Mouse (Mus musculus) spleen, postnatal 14 days (tissue): ENCODE measurements around the gene Ksr1.

Experiments
- DNase-seq, 2 experiments: peaks; one replicate each; pipeline ENCODE4 v3.0.0; 2021 to 2022; ENCODE audit warnings: low spot score in 2 of 2

Gene Ksr1

DNA sequence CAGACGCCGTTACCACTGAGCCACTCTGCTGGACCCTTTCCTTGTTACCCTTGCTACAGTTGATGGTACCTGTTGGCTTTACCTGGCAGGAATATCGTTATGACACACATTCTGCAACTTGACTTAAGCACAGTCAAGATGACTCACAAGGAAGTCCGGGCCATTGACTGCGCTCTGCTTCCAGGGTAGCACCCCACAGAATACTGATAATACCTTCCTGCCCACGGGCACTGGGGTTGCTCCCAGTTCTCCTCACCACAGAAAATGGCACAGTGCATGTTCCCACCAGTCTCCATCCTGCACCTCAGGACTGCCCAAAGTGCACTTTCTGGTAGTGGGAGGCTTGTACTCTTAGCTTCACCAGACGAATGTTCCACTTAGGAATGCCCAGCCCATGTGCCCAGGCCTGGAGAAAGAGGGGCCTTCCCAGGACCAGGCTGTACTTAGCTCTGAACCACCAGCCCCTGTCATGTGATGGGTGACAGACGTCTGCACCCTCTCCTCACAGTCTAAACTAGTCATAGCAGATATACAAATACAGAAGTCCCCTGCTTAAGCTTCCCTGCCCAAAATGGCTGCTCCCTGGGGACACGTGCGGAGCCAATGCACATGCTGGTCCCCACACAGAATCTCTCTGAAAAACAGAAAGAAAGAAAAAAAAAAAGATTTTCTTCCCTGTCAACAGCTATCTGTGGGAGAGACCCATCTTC, 52.1 kb downstream of the Ksr1 start:
- no peak for DNase-seq

DNA sequence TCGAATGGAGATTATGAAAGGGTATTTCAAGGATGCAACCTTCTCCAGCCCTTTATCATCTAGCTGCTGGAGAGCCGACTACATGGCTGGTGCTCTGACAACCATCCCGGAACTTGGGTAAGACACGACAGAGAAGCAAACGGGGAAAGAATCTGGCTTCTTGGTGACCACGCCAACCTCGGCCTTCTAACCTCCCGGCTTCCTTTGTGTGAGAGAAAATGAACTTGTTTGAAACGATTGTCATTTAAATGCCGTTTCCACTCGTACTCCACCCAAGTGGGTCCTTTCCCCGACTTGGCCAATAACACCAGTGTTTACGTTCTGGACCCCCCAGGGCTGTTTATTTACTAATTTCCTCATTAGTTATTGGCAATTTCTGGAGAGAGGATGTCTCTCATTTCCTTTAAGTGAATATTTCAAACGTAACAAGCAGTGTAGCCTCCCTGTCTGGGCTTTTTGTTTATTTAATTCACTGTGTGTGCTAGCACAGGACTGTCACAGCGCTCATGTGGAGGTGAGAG, 52.8 kb downstream of the Ksr1 start:
- DNase-seq, result no peak

DNA sequence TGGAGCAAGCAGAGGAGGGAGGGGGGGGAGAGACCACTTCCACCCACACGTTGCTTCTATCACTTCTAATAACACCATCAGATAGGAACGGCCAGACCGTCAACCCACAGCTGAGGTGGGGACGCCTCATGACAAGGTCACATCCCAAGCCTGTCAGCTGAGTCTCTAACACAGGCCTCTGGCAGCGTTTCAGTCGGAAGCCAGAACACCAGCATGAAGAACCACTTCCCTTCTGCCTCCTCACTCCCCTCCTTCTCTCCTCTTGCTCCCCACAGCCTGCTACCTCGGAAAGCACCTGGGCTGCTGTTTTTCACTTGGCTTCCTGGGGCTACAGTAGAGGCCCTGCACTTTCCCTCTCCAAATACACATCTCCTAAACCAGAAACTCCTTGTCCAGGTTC, 53.4 kb downstream of the Ksr1 start:
- DNase-seq, result no peak

DNA sequence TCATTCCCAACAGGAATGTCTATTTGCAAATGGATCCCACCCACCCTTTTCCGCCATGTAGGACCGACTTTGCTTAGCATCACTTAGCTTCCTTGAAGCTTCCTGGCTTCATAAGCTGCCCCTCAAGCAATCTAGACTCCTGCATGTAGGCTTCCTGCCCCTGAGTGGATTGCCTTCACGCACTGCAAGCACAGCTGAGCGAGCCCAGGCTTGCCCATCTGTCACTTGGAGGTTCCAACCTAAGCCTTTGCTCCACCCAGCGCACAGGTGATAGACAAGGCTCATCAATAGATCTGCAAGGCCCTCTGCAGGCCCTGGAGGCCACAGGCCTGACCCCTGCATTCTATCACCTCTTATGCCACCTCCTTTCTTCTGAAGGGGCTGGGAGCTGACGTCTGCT, 54.0 kb downstream of the Ksr1 start:
- no peak for DNase-seq

DNA sequence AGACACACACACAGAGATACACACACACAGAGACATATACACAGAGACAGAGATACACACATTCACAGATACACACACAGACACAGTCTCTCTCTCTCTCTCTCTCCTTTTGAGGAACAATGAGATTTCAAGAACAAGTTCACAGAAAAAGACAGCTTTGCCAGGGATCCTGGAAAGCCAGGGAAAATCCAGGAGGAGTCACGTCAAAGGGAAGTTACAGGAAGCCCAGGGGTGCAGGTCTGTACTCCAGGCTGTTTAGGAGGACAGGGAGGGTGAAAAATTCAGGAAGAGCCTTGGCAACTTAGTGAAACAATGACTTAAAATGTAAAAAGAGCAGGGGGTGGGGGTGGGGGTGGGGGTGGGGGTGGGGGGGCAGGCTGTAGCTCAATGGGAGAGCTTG, 56.5 kb downstream of the Ksr1 start:
- no peak for DNase-seq

DNA sequence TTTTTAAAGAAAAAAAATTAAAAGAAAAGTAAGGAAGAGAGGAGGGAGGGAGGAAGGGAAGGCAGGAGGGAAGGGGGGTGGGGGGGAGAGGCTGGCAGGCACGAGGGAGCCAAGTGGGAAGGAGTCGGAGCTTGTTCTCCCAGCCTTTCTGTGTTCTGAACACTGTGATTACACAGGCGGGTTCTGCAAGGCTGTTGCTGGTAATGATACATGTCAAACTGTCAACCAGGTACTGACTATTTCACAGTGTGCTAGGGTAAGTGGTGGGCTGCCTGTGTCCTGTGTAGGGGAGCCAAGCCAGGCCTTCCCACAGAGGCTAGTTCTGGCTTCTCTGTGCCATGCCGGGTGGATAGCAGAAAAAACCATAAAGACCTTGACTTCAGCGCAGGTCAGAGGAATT, 57.2 kb downstream of the Ksr1 start:
- DNase-seq, result no peak

DNA sequence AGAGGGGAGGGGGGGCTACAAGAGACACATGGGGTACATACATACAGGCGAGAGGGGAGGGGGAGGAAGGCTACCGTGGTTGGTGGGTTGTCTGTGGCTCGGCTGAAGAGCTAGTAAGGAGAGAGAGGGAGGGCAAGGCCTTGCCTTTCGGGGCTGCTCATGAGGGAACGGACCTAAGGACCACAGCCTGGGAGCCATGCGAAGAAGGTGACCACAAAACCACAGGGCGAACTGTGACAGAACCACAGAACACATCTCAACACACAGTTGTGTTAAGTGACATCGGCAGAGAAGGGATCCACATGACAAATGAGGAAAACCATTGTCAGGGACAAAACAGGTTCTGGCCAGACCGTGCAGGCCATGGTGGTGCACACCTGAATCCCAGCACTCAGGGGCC, 57.9 kb downstream of the Ksr1 start:
- DNase-seq, result no peak

DNA sequence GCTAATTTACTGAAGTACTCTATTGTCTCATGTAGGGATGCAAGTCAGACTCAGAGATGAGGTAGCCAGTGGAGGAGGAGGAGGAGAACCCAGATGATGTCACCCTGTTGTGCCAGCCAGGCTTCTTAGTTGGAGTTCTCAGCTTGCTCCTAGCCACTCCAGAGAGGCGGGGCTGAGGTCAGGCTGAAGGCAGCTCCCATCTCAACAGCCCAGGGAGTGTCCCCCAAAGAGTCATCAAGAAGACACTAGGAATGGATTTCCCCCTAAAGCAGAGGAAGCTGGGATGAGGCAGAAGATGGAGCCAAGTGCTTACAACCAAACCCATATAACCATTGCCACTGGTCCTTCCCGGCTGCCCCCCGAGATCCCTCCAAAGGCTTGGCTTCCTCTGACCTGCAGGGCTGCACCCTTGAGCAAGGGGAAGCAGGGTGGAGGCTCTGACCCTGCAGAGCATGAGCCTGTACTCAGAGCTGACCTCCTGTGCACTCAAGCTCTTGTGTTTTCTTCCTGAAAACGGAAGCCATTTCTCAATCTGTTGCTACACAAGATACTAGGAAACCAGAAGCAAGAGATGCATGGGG, 58.4 kb downstream of the Ksr1 start:
- DNase-seq, result no peak

DNA sequence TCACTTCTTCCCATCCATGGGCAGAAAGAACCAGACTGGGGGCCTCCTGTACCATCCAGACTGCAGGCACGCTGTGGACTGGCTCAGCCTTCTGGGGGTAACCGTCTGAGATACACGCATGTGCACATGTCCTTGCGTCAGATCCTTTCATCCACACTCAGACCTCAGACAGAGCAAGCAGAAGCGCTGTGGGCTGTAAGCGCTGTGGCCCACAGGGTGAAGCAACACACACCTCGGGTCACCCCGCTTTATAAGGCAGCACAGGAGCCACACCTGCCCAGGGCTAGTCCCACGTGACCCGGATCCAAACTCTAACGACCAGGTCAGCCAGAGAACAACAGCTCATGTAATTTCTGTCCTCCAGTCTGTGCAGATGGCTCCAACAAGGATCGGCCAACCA, 59.4 kb downstream of the Ksr1 start:
- DNase-seq, result no peak

DNA sequence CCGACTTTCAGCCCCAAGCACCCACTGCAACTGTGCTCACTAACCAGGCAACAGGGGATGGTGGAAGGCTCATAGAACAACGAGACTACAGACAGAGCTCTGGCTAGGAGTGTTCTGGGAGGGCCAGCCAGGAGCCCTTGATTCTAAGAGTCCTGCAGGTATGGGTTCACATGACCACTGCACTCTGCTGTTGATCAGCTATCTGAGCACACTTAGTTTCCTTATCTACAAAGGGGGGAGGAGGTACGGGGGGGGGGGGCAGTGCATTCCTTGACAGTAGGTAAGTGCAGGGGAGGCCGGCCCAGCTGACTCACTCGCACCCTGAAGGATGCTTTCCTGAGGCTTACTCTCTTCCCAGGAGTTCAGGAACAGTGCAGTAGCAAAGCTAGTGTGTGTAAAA, 61.1 kb downstream of the Ksr1 start:
- no peak for DNase-seq

DNA sequence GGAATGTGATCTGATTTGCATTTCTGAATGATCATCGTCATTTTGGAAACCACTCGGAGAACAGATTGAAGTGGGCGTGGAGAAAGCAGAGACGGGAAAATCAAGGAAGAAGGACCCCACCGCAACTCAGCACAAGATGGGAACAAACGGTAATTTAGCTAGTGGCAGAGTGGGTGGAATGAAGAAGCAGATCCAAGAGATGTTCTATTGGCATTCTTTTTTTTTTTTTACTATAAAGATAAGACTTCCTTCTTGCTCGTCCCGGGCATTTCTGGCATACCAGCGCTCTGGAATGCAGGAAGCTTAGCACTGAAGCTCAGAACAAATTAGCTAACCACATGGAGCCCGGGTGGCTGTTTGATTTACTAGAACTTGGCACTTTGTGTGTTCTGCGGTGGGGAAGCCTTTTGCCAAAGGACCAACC, 63.2 kb downstream of the Ksr1 start:
- DNase-seq, result no peak

DNA sequence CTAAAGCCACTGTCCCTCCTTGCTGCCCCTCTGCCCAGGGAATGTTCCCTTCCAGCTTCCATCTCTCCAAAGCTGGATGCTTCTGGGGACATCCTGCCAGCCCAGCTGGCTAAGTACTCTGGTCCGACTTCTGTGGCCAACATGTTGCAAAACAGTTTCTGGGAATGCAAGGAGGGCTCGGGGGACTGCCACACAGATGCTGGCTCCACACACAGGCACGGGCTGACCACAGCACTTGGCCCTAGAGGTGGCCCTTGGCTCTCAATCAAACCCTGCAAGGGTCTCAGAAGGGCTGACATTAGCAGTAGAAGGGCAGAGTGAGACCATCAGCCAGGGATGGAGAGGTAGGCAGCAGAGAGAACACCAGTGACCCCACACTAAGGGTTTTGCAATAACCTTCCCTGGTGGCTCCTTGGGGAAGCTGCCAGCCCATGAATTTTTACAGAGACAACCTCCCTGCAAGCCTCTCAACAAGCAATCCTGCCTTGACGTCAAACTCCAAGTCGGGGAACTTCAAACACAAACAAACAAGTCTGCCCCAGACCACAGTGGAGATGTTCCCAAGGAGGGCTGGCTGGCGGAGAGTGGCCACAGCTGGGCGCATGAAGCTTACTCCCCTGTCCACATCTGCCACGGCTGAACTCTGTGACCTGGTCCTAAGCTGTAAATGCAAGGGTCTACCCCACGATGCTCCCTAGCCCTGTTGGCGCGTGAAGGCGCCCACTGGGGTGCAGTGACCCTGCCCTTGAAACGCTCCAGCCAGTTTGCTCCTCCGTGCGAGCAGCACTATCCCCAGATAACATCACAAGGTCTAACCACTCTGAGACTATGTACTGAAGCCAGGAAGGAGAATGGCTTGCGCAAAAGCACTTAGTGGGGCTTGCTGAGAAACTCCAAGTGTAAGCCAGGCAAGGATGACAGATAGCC, 65.0 kb downstream of the Ksr1 start:
- no peak for DNase-seq

DNA sequence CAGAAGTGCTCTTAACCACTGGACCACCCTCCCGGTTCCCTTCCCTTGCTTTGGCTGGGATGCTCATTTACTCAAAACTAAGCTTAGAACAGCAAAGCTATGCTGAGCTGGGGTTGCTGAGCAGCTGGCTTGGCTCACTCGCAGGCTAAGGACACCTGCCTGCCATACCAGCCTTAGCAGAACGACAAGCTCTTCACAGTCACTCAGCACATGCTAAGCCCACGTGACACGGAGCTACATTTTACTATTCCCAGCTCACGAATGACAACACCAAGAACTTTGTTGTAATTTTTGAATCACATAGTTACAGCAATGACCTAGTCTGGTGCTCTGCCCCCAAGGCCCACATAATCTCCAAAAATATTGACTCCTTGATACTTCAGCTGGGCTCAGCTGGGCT, 66.1 kb downstream of the Ksr1 start:
- DNase-seq, result no peak

DNA sequence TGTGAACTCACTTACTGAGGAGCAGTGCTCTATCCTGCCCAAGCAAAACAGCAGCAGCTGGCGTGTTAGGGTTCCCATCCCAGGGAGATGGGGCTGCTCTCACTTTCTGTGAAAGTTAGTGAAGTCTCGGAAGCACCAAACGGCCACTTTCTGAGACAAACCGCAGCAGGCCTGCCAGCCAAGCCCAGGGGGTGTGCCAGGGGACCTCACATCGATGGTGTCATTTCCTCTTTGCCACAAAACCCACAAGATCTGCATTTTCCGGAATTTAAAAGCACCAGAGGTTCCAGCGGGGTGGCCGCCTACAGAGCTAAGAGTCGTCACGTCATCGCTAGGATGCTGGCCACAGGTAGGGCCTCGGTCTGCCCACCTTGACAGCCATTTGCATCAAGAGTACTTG, 69.7 kb downstream of the Ksr1 start:
- peak; percentile 24 to 41 for DNase-seq

DNA sequence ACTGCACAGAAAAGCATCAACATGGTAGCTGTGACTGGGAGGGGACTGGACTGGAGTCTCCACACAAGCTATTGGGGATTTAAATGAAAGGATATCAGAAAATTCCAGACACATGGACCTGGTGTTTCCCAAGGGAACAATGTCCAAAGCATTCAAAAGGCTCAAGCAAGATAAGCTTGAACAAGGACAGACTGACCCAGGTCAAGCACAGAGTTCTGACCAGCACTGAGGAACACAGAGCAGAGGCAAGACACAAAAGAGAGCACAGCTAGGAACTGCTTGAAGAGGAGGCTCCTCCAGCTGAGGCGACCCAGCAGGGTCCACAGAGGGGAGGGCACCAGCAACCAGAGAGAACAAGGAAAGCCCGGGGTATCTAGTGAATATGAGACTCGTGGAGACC, 71.2 kb downstream of the Ksr1 start:
- DNase-seq, result no peak

DNA sequence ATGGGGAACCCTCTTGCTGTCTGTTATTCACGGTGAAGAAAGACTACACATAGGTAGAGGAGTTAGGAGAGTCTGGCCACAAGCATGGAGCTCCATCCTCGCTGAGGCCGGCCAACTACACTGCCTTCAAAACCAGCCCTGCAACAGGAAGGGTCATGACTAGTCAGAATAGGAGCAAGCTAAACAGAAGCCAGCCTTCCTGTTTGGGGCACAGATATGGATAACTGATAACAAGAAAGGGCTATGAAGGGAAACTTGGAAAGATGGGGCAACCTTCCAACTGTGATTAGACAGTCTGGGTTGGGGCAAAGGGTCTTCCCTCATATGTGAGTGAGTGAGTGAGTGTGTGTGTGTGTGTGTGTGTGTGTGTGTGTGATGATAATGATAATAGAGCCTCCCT, 71.6 kb downstream of the Ksr1 start:
- no peak for DNase-seq

DNA sequence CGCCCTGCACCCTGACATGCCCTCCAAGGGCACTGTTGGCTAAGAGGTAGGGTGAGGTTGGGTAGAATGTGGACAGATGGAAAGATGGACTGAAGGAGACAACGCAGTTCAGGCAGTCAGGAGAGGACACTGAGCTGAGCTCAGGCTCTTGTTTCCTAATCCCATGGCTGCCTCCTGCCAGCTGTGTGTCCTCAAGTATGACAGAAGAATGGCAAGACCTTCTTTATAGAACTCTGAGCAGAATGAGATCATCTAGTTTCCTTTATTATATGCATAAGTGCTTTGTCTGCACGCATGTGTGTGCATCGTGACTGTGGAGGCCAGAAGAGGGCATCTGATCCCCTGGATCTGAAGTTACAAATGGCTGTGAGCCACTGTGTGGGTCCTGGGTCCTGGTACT, 72.6 kb downstream of the Ksr1 start:
- no peak for DNase-seq

DNA sequence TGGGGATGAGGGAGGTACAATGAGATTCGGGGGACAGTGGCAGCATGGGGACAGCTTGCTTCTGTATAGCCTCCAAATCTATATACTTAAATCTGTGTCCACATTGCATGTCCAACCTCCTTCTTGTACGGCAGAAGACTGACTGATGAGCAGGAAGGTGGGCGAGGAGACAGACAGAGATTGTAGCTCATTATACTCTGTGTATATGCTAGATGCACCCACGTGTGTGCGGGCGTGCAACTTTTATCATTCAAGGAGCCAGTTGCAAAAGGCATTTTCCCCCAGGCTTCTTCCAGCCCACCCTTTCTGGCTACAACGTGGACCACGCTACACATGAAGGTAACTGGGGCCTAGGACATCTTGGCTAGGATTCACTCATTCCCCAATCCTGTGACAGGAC, 74.1 kb downstream of the Ksr1 start:
- no peak for DNase-seq

DNA sequence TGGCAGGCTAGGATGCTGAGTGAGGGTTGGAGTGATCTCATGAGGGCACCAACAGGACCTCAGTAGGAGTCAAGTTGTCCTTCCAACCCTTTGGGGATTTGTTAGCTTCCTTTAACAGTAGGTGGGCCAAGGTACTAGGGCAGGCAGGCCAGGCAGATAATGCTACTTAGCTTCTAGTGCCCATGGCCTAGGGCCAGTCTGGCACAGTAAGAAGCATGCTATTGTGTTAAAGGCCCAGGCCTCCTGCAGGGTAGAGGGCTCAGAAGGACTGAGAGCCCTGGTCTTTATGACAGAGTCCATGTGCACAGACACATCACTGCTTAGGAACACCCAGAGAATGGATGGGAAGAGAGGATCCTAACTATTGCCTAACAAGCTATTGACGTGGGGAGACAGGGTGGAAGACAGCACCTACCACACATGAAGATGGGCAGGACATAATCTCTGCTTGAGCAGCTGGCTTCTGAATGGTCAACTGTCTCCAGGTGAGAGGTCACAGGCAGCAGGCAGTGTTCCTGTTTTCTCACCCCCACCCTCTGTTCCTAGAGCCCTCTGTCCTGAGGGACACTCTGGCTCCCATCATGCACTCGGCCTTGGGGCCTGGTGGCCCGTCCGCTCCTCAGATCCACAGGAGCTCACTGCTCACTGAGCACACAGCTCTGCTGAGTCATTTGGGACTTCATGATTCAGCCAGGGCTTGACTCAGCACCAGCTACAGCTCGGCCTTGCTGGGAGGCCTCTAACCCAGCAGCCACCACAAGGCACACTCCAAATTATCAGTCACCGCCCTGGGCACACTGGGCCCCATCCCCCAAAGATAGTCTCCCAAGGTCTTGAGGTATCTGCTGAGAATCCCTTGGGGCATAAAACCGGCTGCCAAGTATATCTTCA, 74.9 kb downstream of the Ksr1 start:
- peak in 1 of 2 experiments; percentile 12 for DNase-seq

DNA sequence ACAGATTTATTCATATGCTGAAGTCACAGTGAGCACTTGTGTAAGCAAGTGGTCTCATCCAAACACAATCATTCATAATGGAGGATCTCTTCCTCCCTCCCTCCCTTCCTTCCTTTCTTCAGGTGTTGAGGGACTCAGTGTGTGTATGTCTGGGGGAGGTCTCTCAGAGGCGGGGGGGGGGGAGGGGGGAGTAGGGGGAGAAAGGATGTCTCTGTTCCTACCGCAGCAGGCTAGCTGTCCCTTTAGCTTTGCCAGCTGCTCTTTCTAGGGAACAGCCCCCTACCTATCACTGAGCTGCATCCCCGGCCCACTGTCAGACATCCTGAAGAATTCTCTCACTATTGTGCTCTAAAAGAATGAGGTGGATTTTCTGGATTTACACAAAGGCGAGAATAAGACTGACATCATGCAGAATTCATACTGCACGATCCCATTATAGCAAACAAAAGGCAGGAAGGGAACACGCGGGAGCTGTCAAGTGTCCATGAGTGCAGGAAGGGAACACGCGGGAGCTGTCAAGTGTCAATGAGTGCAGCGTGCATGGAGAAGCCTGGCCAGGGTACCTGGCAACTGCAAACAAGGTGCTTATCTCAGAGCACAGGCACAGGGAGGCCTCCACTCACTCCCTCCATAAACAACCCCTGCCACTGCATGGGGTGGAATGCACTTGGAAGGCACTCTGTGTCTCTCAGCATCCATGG, 76.6 kb downstream of the Ksr1 start:
- no peak for DNase-seq

DNA sequence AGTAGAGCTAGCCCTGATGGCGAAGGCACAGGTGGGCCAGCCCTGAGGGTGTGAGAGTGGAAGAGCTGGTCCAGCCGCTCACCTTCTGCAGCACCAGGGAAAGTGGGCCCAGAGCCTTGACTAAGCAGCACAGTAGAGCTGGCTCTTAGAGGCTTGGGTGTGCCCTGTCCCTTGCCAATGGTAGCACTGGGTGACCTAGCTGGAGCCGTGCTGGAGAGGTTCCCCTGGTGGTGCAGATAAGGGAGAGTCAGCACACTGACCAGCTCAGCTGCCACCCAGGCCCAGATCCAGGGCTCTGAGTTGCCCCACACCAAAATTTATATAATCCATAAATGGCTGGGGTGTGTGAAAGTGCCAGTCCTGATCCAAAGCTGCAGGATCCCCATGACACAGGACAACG, 79.0 kb downstream of the Ksr1 start:
- DNase-seq, result no peak
